Comparison of ENCODE assay signal across 8 mouse cellular contexts in genomic region chr10:43021512-43022116, GRCm38 (mm10).
DNase-seq lines count a peak whose midpoint lies in the region; ATAC-seq and TF ChIP-seq lines count a peak whose summit lies in the region.

No protein-coding gene starts in this region.

- H3K9ac ChIP-seq in liver, embryonic 12.5 days: no peak overlapping the region
- peak overlapping the region; percentile 58 for H3K9ac ChIP-seq in stomach, postnatal 0 days (ENCODE audit: low read length)

- TF ChIP-seq EP300 in stomach, postnatal 0 days (optimal IDR thresholded peaks at IDR 0.05): no peak

- TF ChIP-seq CTCF in stomach, postnatal 0 days (IDR thresholded peaks at IDR 0.05; ENCODE audit: low read depth): no peak

- H3K4me3 ChIP-seq in liver, embryonic 12.5 days: peak overlapping the region; percentile 51
- peak overlapping the region; percentile 54 for H3K4me3 ChIP-seq in stomach, postnatal 0 days (ENCODE audit: low read depth, low read length)

- ATAC-seq in liver, embryonic 12.5 days: no peak
- peak; percentile 70 for ATAC-seq in stomach, postnatal 0 days (ENCODE audit: low FRiP score, low TSS enrichment)

- intact Hi-C loops in left cerebral cortex, postnatal 14 days (cut with DNase I): loop anchor here (5.0 kb wide), 1 partner anchor 151 kb away; the partner anchor contains the start of genes 9030612E09Rik and Sobp
- intact Hi-C loops in heart, postnatal 14 days (cut with DNase I): no loop called here

- no peaks in the 10 kb centered on the region for H3K36me3 ChIP-seq in liver, embryonic 12.5 days
- no peaks in the 10 kb centered on the region for H3K36me3 ChIP-seq in stomach, postnatal 0 days (ENCODE audit: control insufficient read depth, insufficient read depth, low read length)

- H3K27me3 ChIP-seq in liver, embryonic 12.5 days (replicated peaks): peaks cover 85% of the 10 kb centered on the region
- H3K27me3 ChIP-seq in stomach, postnatal 0 days (ENCODE audit: control insufficient read depth, insufficient read depth, low read length): peaks cover 6% of the 10 kb centered on the region; the same call in 1 of the 2 replicates

- 0 out of 2 replicates have a peak, but pooled peaks cover 12% of the 10 kb centered on the region for H3K4me1 ChIP-seq in liver, embryonic 12.5 days
- peaks cover 7% of the 10 kb centered on the region for H3K4me1 ChIP-seq in stomach, postnatal 0 days (replicated peaks; ENCODE audit: control insufficient read depth, insufficient read depth)

- no peak overlapping the region for H3K27ac ChIP-seq in liver, embryonic 12.5 days
- H3K27ac ChIP-seq in stomach, postnatal 0 days (replicated peaks): no peak overlapping the region

- DNase-seq in left cerebral cortex, adult 18-20 months (ENCODE audit: low spot score in 2 of 2): peak; percentile 31 to 39
- DNase-seq in left cerebral cortex, postnatal 14 days (ENCODE audit: low spot score in 2 of 2): no peak
- DNase-seq in adrenal gland, postnatal 14 days: peak; percentile 70
- DNase-seq in embryo, embryonic 9.5 days (ENCODE audit: extremely low spot score): peak; percentile 53
- peak; percentile 56 to 59 for DNase-seq in heart, postnatal 14 days
- peak; percentile 53 for DNase-seq in stomach, postnatal 0 days (ENCODE audit: low spot score)
- DNase-seq in frontal cortex, adult 2 months (ENCODE audit: extremely low spot score in 1 of 2, low spot score in 1 of 2): no peak

- WGBS in liver, embryonic 12.5 days (ENCODE audit: insufficient replicate concordance): 1% methylated on average over 55 of the region's 69 CpGs
- 2% methylated on average over 64 of the region's 69 CpGs for WGBS in stomach, postnatal 0 days

- H3K9me3 ChIP-seq in liver, embryonic 12.5 days (replicated peaks): no peaks in the 10 kb centered on the region
- H3K9me3 ChIP-seq in stomach, postnatal 0 days (ENCODE audit: control insufficient read depth, low read length): no peaks in the 10 kb centered on the region

- H3K4me2 ChIP-seq in liver, embryonic 12.5 days: peak overlapping the region; percentile 69
- peak overlapping the region; percentile 94 for H3K4me2 ChIP-seq in stomach, postnatal 0 days (replicated peaks; ENCODE audit: low read depth)

Comparison
In these comparisons a context has a peak if more than half of its experiments do, and no peak if none do; other contexts are left out.
1. DNase-seq: peak in left cerebral cortex, adult 18-20 months (2 of 2), adrenal gland, postnatal 14 days (single experiment), embryo, embryonic 9.5 days (single experiment), heart, postnatal 14 days (2 of 2) and stomach, postnatal 0 days (single experiment); none in left cerebral cortex, postnatal 14 days (0 of 2) and frontal cortex, adult 2 months (0 of 2).